Mouse (Mus musculus) heart, postnatal 0 days (tissue): ENCODE measurements around the gene Gm17571. TPM values are rescaled to one million over a fixed set of nuclear protein-coding genes. Genes with fewer than 3 reads are reported as not detected.

Experiments
- ATAC-seq: fragments of 200-750 bp; cut with Nextera tagmentation; 2 replicates; pipeline ENCODE4 v1.8.0; 2017; ENCODE audit warnings: low read depth, moderate number of reproducible peaks, moderate library complexity; ENCODE audit not compliant: insufficient read depth
- DNase-seq: peaks from one replicate; pipeline ENCODE4 v3.0.0-alpha.2; 2016; ENCODE audit warnings: low spot score
- H3K27ac ChIP-seq: fragments of 300-500 bp; sonication (generic); 2 replicates; pipeline ENCODE4 v1.5.1; 2014; ENCODE audit warnings: low read depth, mild to moderate bottlenecking
- H3K27me3 ChIP-seq: fragments of 300-500 bp; sonication (generic); 2 replicates; pipeline ENCODE4 v1.6.1; 2014; ENCODE audit warnings: low read length, mixed read lengths; ENCODE audit not compliant: control insufficient read depth, insufficient read depth
- H3K36me3 ChIP-seq: fragments of 300-500 bp; sonication (generic); replicated peaks from 2 replicates; pipeline ENCODE4 v1.6.1; 2014; ENCODE audit warnings: low read length, mixed read lengths; ENCODE audit not compliant: control insufficient read depth, insufficient read depth
- H3K4me1 ChIP-seq: fragments of 300-500 bp; sonication (generic); 2 replicates; pipeline ENCODE4 v1.6.1; 2014; ENCODE audit warnings: antibody characterized with exemption; ENCODE audit not compliant: control insufficient read depth, insufficient read depth
- H3K4me2 ChIP-seq: fragments of 300-500 bp; sonication (generic); 2 replicates; pipeline ENCODE4 v1.6.1; 2014; ENCODE audit warnings: low read depth, mild to moderate bottlenecking, low read length, moderate library complexity
- H3K4me3 ChIP-seq: fragments of 300-500 bp; sonication (generic); 2 replicates; pipeline ENCODE4 v1.5.1; 2014; ENCODE audit warnings: low read depth, low read length
- H3K9ac ChIP-seq: fragments of 300-500 bp; sonication (generic); replicated peaks from 2 replicates; pipeline ENCODE4 v1.6.1; 2014; ENCODE audit warnings: low read depth, low read length, mixed read lengths
- H3K9me3 ChIP-seq: fragments of 300-500 bp; sonication (generic); replicated peaks from 2 replicates; pipeline ENCODE4 v1.6.1; 2016; ENCODE audit warnings: low read length; ENCODE audit not compliant: control insufficient read depth
- CTCF ChIP-seq: IDR thresholded peaks from 2 replicates; pipeline ENCODE4 v1.5.1; 2016; ENCODE audit warnings: antibody characterized with exemption, control low read depth, low read depth
- EP300 ChIP-seq: IDR thresholded peaks from 2 replicates; pipeline ENCODE4 v1.6.1; 2016; ENCODE audit warnings: antibody characterized with exemption, low read depth
- WGBS: fragments of 180-500 bp; shearing (Covaris S2); extraction: QIAGEN DNeasy Blood & Tissue Kit; methylation state at CpG from one replicate; pipeline ENCODE4 v1.1.7; 2014; 5-methylcytosine and 5-hydroxymethylcytosine counted together
- polyA plus RNA-seq: library from polyadenylated mRNA; unstranded; fragments of >200 nt; fragmentation: Nextera tagmentation; extraction: Ambion mirVana; gene quantifications from 2 replicates; pipeline ENCODE4 v1.2.1, GENCODE M21; 2015
- total RNA-seq: library from RNA; depleted of rRNA; stranded (reverse); fragments of >200 nt; gene quantifications from 2 replicates; pipeline ENCODE4 v1.2.3, GENCODE M21; 2014; ENCODE audit warnings: low replicate concordance

The Gm17571 gene
- total and polyA plus RNA-seq, 2 experiments from 2014 or later = not detected

- 56% methylated on average over 4 of the region's 4 CpGs for WGBS
- no peaks in the 10 kb centered on the region for H3K36me3 ChIP-seq
- H3K27me3 ChIP-seq = no peaks in the 10 kb centered on the region
- no peak overlapping the region for H3K9ac ChIP-seq
- H3K4me3 ChIP-seq = no peak overlapping the region
- H3K27ac ChIP-seq = peak overlapping the region; percentile 61
- peaks cover 20% of the 10 kb centered on the region for H3K4me1 ChIP-seq
- no peak for DNase-seq
- H3K4me2 ChIP-seq = no peak overlapping the region
- no peak for TF ChIP-seq CTCF
- no peak for TF ChIP-seq EP300
- no peaks in the 10 kb centered on the region for H3K9me3 ChIP-seq
- no peak for ATAC-seq
Observed at GRCm38 (mm10) chr9:13465358-13466020, 18.9 kb upstream of the Gm17571 start.

DNA sequence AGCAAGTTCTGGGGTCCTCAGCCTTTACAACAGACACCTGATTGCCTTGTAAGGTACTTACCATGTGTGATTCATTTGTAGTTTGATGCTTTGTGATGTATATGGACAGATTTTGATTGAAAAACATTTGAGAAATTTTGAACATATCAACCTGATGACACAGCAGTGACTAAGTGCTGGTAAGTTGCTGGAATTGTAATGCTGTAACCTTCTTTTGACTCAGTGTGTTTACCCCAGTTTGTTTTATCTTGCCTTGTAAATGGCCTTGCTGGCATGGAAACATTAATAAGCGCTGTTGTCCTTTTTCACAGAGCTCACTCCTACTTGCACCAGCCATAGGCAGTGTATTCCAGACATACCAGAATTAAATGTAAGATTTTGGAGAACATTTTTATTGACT lies 14.4 kb upstream of the Gm17571 start:
- Histone ChIP-seq H3K36me3 (no peaks in the 10 kb centered on the region), H3K4me3 (no peak overlapping the region), H3K27me3 (no peaks in the 10 kb centered on the region), H3K4me2 (no peak overlapping the region), H3K9me3 (no peaks in the 10 kb centered on the region), H3K27ac (no peak overlapping the region), H3K4me1 (peaks cover 7% of the 10 kb centered on the region; the same call in 1 of the 2 replicates), H3K9ac (no peak overlapping the region)
- ATAC-seq (no peak), DNase-seq (no peak)
- 93% methylated on average over 1 of the region's 1 CpGs for WGBS
- TF ChIP-seq EP300 (no peak), CTCF (no peak)

GRCm38 (mm10) chr9:13460012-13460411 lies 13.5 kb upstream of the Gm17571 start:
- TF ChIP-seq CTCF (no peak), EP300 (no peak)
- ATAC-seq = no peak
- H3K36me3 ChIP-seq = no peaks in the 10 kb centered on the region
- H3K4me3 ChIP-seq = no peak overlapping the region
- peaks cover 10% of the 10 kb centered on the region; the same call in 1 of the 2 replicates for H3K4me1 ChIP-seq
- no peak overlapping the region for H3K4me2 ChIP-seq
- WGBS = 93% methylated on average over 3 of the region's 3 CpGs
- DNase-seq = no peak
- no peaks in the 10 kb centered on the region for H3K9me3 ChIP-seq
- H3K27ac ChIP-seq = no peak overlapping the region
- no peaks in the 10 kb centered on the region for H3K27me3 ChIP-seq
- H3K9ac ChIP-seq = no peak overlapping the region

GRCm38 (mm10) chr9:13459371-13459770 lies 12.8 kb upstream of the Gm17571 start:
- WGBS = 56% methylated on average over 1 of the region's 1 CpGs
- no peak overlapping the region for H3K4me2 ChIP-seq

GRCm38 (mm10) chr9:13457774-13458173 lies 11.2 kb upstream of the Gm17571 start:
- H3K27me3 ChIP-seq = no peaks in the 10 kb centered on the region
- TF ChIP-seq CTCF (no peak), EP300 (no peak)
- 78% methylated on average over 6 of the region's 6 CpGs for WGBS

More at GRCm38 (mm10) chr9:13459371-13459770, 12.8 kb upstream of the Gm17571 start:
- DNase-seq (no peak), ATAC-seq (no peak)
- Histone ChIP-seq H3K4me1 (peaks cover 16% of the 10 kb centered on the region; the same call in 1 of the 2 replicates), H3K4me3 (no peak overlapping the region), H3K27me3 (no peaks in the 10 kb centered on the region), H3K9ac (no peak overlapping the region), H3K36me3 (no peaks in the 10 kb centered on the region), H3K27ac (no peak overlapping the region), H3K9me3 (no peaks in the 10 kb centered on the region)
- TF ChIP-seq CTCF (no peak), EP300 (no peak)

GRCm38 (mm10) chr9:13455231-13455630 lies 8.7 kb upstream of the Gm17571 start:
- H3K9me3 ChIP-seq = no peaks in the 10 kb centered on the region
- H3K4me2 ChIP-seq = peak overlapping the region; percentile 35; the same call in 1 of the 2 replicates
- ATAC-seq = no peak
- no peaks in the 10 kb centered on the region for H3K27me3 ChIP-seq
- 77% methylated on average over 1 of the region's 1 CpGs for WGBS
- H3K4me3 ChIP-seq = no peak overlapping the region
- H3K9ac ChIP-seq = no peak overlapping the region
- no peaks in the 10 kb centered on the region for H3K36me3 ChIP-seq
- no peak for DNase-seq
- H3K4me1 ChIP-seq = peaks cover 16% of the 10 kb centered on the region; the same call in 1 of the 2 replicates
- 0 out of 2 replicates have a peak overlapping the region, but pooled peaks have one; percentile 53 for H3K27ac ChIP-seq
- no peak for TF ChIP-seq EP300
- TF ChIP-seq CTCF = no peak

More at GRCm38 (mm10) chr9:13457774-13458173, 11.2 kb upstream of the Gm17571 start:
- Histone ChIP-seq H3K27ac (no peak overlapping the region), H3K9ac (no peak overlapping the region), H3K36me3 (no peaks in the 10 kb centered on the region), H3K4me3 (no peak overlapping the region), H3K9me3 (no peaks in the 10 kb centered on the region), H3K4me2 (no peak overlapping the region), H3K4me1 (peaks cover 16% of the 10 kb centered on the region; the same call in 1 of the 2 replicates)
- ATAC-seq = no peak
- no peak for DNase-seq
